Mouse (Mus musculus) embryonic facial prominence, embryonic 13.5 days (tissue): Measurements from ENCODE around the gene Ptf1a. TPM values are rescaled to one million over a fixed set of nuclear protein-coding genes. Genes with fewer than 3 reads are reported as not detected.

Experiments used
- ATAC-seq: fragments of 200-750 bp; cut with Nextera tagmentation; 2 replicates; pipeline ENCODE4 v1.8.0; 2017; ENCODE audit warnings: low read depth; ENCODE audit not compliant: insufficient number of reproducible peaks, insufficient read depth, low FRiP score, low TSS enrichment
- H3K27ac ChIP-seq: fragments of 300-500 bp; sonication (generic); 2 replicates; pipeline ENCODE4 v1.5.1; 2015; ENCODE audit warnings: moderate library complexity, mild to moderate bottlenecking, inconsistent platforms
- H3K27me3 ChIP-seq: fragments of 300-500 bp; sonication (generic); 2 replicates; pipeline ENCODE4 v1.6.1; 2015; ENCODE audit warnings: mild to moderate bottlenecking, inconsistent platforms
- H3K36me3 ChIP-seq: fragments of 300-500 bp; sonication (generic); 2 replicates; pipeline ENCODE4 v1.6.1; 2015; ENCODE audit warnings: mild to moderate bottlenecking, inconsistent platforms
- H3K4me1 ChIP-seq: fragments of 300-500 bp; sonication (generic); 2 replicates; pipeline ENCODE4 v1.6.1; 2015; ENCODE audit warnings: inconsistent platforms
- H3K4me2 ChIP-seq: fragments of 300-500 bp; sonication (generic); 2 replicates; pipeline ENCODE4 v1.6.1; 2015; ENCODE audit warnings: moderate library complexity, mild to moderate bottlenecking, inconsistent platforms
- H3K4me3 ChIP-seq: fragments of 300-500 bp; sonication (generic); 2 replicates; pipeline ENCODE4 v1.5.1; 2015; ENCODE audit warnings: mild to moderate bottlenecking, inconsistent platforms
- H3K9ac ChIP-seq: fragments of 300-500 bp; sonication (generic); 2 replicates; pipeline ENCODE4 v1.6.1; 2015; ENCODE audit warnings: mild to moderate bottlenecking, inconsistent platforms
- H3K9me3 ChIP-seq: fragments of 300-500 bp; sonication (generic); 2 replicates; pipeline ENCODE4 v1.6.1; 2016; ENCODE audit warnings: inconsistent platforms
- WGBS: fragments of 180-500 bp; shearing (Covaris S2); methylation state at CpG from one replicate; pipeline ENCODE4 v1.1.7; 2015; ENCODE audit warnings: mixed read lengths; 5-methylcytosine and 5-hydroxymethylcytosine counted together
- polyA plus RNA-seq: library from polyadenylated mRNA; unstranded; fragments of >200 nt; fragmentation: Nextera tagmentation; extraction: Ambion mirVana; gene quantifications from 2 replicates; pipeline ENCODE4 v1.2.1, GENCODE M21; 2015

The Ptf1a gene
- polyA plus RNA-seq, 1 experiment from 2014 or later: not detected

DNA sequence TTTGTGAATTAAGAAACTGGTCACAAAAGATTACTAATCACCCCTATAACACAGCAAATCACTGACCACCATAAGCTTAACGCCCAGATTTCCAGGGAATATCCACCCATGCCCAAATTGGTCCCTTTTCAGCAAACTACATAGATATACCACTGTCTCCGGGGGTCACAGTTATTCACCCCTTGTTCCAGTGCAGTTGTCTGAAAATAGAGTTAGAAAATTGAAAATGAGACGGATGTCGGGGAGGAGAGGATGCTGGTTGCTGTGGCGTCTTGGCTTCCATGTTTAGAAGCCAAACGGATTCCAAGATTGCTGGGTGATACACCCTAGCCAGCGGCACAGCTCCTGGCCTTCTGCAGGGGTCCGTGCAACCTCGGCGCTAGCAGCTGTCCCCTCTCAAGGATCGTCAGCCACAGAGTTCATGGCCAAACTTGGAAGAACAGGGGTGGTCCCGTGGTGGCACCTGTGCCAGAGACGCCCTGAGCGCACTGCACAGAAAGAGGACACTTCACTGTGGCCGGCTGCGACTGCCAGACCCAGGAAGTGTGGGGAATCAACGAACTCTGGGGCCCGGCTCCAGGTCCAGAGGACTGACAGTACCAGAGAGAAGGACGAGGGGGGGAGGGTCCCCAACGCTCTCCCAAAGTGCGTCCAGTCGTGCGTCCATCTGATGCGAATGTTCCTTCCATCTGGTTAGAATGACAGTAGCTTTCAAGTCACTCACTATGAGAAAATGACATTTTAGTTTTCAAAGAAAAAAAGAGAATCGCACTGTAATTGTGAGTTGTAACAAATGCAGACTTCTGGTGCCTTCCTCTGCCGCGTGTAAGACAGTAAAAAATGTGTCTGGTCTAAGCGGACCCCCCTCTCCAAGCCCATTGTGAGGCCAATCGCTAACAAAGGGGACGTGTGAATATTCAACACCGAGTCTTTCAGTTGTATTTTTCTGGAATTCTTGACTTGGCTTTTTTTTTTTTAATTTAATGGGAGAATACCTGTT is 15.5 kb upstream of the Ptf1a start:
- no peak overlapping the region for H3K4me3 ChIP-seq
- no peak for ATAC-seq
- WGBS: 3% methylated on average over 31 of the region's 31 CpGs
- H3K9ac ChIP-seq: no peak overlapping the region
- H3K9me3 ChIP-seq: no peaks in the 10 kb centered on the region
- H3K4me2 ChIP-seq: no peak overlapping the region
- peaks cover 20% of the 10 kb centered on the region for H3K4me1 ChIP-seq
- no peak overlapping the region for H3K27ac ChIP-seq
- H3K36me3 ChIP-seq: no peaks in the 10 kb centered on the region
- peaks cover 93% of the 10 kb centered on the region for H3K27me3 ChIP-seq

DNA sequence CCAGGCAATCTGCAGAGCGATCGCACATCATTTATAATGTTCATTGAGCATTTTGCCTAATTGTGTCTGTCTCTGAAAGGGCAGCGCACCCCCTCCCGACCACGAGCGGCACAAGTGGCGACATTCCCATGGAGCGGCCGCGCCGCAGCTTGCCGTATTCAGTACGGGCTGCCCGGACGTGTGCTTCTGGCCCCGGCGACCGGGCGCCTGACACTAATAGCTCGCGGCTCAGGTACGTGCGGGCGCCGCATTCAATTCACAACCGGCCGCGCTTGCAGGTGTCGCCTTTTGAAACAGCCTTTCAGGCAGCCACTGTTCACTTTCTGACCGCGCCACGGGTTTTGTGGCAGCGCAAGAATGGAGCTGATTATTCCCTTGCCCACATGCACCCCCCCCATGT is 14.7 kb upstream of the Ptf1a start:
- under 1% methylated on average over 33 of the region's 33 CpGs for WGBS
- H3K27ac ChIP-seq: no peak overlapping the region
- H3K36me3 ChIP-seq: no peaks in the 10 kb centered on the region
- H3K9me3 ChIP-seq: no peaks in the 10 kb centered on the region
- H3K27me3 ChIP-seq: peaks cover 93% of the 10 kb centered on the region
- H3K9ac ChIP-seq: no peak overlapping the region
- H3K4me3 ChIP-seq: peak overlapping the region; percentile 20; the same call in 1 of the 2 replicates
- peak overlapping the region; percentile 37 for H3K4me2 ChIP-seq
- peaks cover 20% of the 10 kb centered on the region for H3K4me1 ChIP-seq
- ATAC-seq: no peak

DNA sequence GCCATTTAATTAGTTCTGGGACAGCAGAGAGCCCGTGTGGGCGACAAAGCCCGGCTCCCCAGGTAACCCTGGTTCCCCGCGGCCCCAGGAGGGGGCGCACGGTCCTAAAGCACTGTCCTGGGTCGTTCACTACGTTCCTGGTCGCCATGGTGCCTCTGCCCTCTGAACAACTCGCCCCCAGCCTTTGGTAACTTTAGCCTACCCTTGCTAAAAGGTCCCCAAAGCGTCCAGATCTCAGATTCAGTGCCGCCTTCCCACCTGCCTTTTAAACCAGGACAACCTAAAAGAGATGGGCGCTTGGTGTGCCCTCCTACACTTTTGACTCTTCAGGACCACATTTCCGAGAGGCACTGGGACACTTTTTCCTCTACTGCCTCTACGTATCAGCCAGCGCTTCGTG is 14.3 kb upstream of the Ptf1a start:
- Histone ChIP-seq H3K4me3 (peak overlapping the region; percentile 20; the same call in 1 of the 2 replicates), H3K9me3 (no peaks in the 10 kb centered on the region), H3K4me2 (peak overlapping the region; percentile 37), H3K27me3 (peaks cover 96% of the 10 kb centered on the region), H3K9ac (no peak overlapping the region), H3K36me3 (no peaks in the 10 kb centered on the region), H3K4me1 (peaks cover 20% of the 10 kb centered on the region), H3K27ac (no peak overlapping the region)
- under 1% methylated on average over 18 of the region's 18 CpGs for WGBS
- ATAC-seq: no peak

DNA sequence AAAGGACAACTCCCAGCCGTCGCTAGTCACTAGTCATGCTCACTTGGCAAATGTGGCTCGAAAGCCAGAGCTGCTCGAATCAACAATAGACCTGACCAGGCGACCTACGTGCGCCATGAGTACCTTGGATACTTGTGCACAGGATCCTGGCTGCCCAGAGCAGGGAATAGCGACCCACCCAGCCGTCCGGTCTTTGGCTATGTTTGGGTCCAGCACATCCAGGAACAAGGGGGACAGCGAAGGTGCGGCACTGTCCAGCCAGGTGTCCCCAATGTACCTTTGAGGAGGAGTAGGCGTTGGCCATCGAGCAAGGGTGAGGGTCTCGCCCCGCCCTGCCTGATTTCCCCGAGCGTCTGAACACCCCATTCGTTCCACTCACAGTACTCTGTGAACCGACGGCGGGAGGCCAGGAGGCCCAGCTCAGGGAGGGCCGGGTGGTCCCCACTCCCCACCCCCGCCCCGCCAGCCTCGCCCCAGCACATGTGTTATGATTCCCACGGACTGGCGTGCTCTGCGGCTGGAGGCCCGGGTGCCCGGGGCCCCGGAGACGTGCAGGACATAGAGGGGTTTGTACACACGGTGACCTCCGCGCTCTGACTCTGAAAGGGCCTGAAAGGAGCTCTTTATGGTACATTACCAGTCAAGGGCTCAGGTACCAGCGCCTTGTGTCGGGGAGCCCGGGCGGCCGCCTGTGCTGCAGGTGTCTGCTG is 13.7 kb upstream of the Ptf1a start:
- ATAC-seq: no peak
- Histone ChIP-seq H3K27ac (no peak overlapping the region), H3K4me2 (peak overlapping the region; percentile 14; the same call in 1 of the 2 replicates), H3K9me3 (no peaks in the 10 kb centered on the region), H3K9ac (no peak overlapping the region), H3K36me3 (no peaks in the 10 kb centered on the region), H3K27me3 (peaks cover 95% of the 10 kb centered on the region), H3K4me1 (peaks cover 20% of the 10 kb centered on the region), H3K4me3 (peak overlapping the region; percentile 7; the same call in 1 of the 2 replicates)
- 1% methylated on average over 41 of the region's 41 CpGs for WGBS

DNA sequence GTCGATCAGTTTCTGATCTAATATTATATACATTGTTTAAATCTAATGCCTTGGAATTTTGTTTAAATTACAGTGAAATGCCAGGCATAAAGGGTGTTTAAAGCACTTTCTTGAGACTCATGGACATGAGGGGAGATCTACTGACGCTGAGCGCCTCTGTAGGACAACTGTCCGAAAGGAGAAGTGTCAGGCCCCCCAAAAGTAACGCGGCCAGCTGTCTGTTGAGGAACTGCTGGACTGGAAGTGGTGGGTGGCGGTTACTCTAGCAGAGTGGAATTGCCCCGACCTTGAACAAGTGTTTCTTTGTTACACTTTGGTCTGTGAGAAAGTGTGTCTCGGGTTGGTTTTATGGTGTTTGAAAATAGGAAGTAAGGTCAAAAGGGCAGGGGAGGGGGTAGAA is 1.1 kb upstream of the Ptf1a start:
- Histone ChIP-seq H3K9ac (no peak overlapping the region), H3K36me3 (no peaks in the 10 kb centered on the region), H3K27ac (no peak overlapping the region), H3K4me2 (no peak overlapping the region), H3K27me3 (peaks cover 94% of the 10 kb centered on the region), H3K4me1 (peaks cover 23% of the 10 kb centered on the region), H3K4me3 (no peak overlapping the region), H3K9me3 (no peaks in the 10 kb centered on the region)
- WGBS: 2% methylated on average over 9 of the region's 9 CpGs
- ATAC-seq: no peak

DNA sequence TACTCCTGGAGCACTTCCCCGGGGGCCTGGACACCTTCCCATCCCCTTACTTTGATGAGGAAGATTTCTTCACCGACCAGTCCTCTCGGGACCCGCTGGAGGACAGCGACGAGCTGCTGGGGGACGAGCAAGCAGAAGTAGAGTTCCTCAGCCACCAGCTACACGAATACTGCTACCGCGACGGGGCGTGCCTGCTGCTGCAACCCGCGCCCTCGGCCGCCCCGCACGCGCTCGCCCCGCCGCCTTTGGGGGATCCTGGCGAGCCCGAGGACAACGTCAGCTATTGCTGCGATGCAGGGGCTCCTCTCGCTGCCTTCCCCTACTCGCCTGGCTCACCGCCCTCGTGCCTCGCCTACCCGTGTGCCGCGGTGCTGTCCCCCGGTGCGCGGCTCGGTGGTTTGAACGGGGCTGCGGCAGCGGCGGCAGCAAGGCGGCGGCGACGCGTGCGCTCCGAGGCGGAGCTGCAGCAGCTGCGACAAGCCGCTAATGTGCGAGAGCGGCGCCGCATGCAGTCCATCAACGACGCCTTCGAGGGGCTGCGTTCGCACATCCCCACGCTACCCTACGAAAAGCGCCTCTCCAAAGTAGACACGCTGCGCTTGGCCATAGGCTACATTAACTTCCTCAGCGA is 523 bp downstream of the Ptf1a start:
- Histone ChIP-seq H3K36me3 (no peaks in the 10 kb centered on the region), H3K27me3 (peaks cover 98% of the 10 kb centered on the region), H3K4me1 (peaks cover 23% of the 10 kb centered on the region), H3K4me2 (peak overlapping the region; percentile 62), H3K4me3 (peak overlapping the region; percentile 38), H3K9ac (no peak overlapping the region), H3K9me3 (no peaks in the 10 kb centered on the region), H3K27ac (no peak overlapping the region)
- WGBS: under 1% methylated on average over 67 of the region's 67 CpGs
- ATAC-seq: no peak

DNA sequence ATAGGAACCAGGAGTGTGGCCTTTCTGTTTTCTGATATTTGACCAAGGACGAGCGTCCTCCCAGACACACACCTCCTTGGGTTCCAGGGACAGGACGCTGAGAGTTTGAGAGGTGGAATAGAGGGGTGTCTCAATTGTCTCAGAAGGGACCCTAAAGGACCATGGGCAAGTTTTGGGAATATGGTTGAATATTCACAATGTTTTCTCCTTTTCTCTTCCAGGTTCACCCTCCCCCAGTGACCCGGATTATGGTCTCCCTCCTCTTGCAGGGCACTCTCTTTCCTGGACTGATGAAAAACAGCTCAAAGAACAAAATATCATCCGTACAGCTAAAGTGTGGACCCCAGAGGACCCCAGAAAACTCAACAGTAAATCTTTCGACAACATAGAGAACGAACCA is 1.3 kb downstream of the Ptf1a start:
- H3K4me3 ChIP-seq: no peak overlapping the region
- H3K27ac ChIP-seq: no peak overlapping the region
- H3K9ac ChIP-seq: no peak overlapping the region
- H3K36me3 ChIP-seq: no peaks in the 10 kb centered on the region
- H3K4me1 ChIP-seq: peaks cover 23% of the 10 kb centered on the region
- no peaks in the 10 kb centered on the region for H3K9me3 ChIP-seq
- peaks cover 98% of the 10 kb centered on the region for H3K27me3 ChIP-seq
- WGBS: 3% methylated on average over 7 of the region's 7 CpGs
- no peak for ATAC-seq
- no peak overlapping the region for H3K4me2 ChIP-seq

DNA sequence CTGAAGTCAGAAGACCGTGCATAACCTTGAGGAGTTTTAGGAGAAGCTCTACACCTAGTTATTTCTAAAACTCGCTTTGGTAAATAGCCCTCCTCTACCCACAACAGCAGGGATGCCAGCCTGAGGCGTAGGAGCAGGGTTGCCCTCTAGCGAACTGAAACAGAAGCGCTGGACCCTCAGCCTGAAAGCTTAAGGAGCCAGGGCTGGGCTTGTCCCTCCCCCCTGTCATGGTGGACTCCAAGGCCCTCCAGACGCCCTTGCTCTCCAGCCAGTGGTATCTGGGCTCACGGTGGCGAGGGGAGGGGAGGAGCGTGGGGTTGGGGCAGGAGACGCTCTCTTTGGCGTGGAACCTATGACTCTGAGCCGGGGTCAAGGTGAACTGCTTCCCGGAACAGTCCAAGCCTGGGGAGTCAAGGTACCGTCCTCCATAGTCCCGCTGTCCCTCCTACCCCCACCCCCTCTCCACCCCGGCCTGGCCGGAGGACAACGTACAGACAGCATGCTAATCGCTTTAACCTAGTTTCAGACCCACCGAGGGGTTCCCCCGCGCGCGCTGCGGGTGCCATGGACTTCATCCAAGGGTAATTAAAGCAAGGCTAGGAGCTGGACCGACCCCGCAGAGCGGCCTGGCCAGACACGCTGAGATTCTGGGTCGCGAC is 2.7 kb downstream of the Ptf1a start:
- Histone ChIP-seq H3K36me3 (no peaks in the 10 kb centered on the region), H3K9ac (no peak overlapping the region), H3K27me3 (peaks cover 98% of the 10 kb centered on the region), H3K9me3 (no peaks in the 10 kb centered on the region), H3K4me3 (peak overlapping the region; percentile 20), H3K27ac (no peak overlapping the region), H3K4me1 (peaks cover 23% of the 10 kb centered on the region), H3K4me2 (peak overlapping the region; percentile 37)
- WGBS: under 1% methylated on average over 31 of the region's 31 CpGs
- no peak for ATAC-seq

DNA sequence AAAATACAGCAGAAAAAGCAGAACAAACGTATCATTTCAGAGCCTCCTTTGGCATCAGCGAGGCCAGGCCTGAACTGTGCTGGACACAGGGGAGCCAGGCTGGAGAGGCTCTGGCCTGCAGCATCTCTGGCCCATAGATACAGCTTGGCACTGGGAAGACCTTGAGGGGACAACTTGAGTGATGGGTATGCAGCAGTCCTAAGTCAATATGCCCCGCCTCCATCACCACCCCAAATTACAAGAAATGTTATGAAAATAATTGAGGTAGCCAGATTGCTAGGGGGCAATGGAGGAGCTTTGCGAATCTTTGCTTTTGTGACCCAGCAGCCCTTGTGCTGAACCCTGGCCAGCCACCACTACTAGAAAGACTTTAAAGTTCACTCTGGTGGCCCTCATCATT is 3.8 kb downstream of the Ptf1a start:
- Histone ChIP-seq H3K4me1 (peaks cover 23% of the 10 kb centered on the region), H3K9ac (no peak overlapping the region), H3K27ac (no peak overlapping the region), H3K27me3 (peaks cover 98% of the 10 kb centered on the region), H3K9me3 (no peaks in the 10 kb centered on the region), H3K4me2 (no peak overlapping the region), H3K4me3 (no peak overlapping the region), H3K36me3 (no peaks in the 10 kb centered on the region)
- WGBS: 17% methylated on average over 4 of the region's 4 CpGs
- no peak for ATAC-seq

DNA sequence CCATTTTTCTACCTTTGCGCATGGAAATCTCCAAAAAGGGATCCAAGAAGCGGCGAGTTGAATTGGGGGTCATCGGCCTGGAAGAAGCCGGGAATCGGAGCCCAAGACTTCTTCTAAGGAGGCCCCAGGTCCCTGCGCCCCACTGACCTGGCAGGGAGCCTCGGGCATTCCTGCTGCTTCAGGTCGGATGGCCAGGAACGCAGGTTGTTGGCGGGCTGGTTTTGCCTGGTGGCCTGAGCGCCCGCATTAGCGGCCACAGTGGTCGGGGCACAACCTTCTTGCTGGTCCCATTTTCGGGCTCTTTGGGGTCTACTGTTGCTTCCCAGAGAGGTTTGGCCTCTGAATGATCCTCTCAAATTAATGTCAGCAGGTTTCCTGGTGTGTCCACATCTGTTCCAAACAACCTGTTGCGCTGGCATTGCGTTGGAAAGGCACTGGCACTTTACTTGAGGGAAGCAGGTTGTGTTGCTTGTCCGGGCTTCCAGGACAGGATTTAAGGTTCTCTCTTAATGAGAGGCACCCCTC is 7.1 kb downstream of the Ptf1a start:
- 0 out of 2 replicates have a peak overlapping the region, but pooled peaks have one; percentile 26 for H3K4me2 ChIP-seq
- H3K4me1 ChIP-seq: peaks cover 10% of the 10 kb centered on the region
- no peak for ATAC-seq
- no peak overlapping the region for H3K4me3 ChIP-seq
- no peaks in the 10 kb centered on the region for H3K36me3 ChIP-seq
- under 1% methylated on average over 19 of the region's 19 CpGs for WGBS
- H3K9ac ChIP-seq: no peak overlapping the region
- H3K27ac ChIP-seq: no peak overlapping the region
- no peaks in the 10 kb centered on the region for H3K9me3 ChIP-seq
- H3K27me3 ChIP-seq: peaks cover 100% of the 10 kb centered on the region

DNA sequence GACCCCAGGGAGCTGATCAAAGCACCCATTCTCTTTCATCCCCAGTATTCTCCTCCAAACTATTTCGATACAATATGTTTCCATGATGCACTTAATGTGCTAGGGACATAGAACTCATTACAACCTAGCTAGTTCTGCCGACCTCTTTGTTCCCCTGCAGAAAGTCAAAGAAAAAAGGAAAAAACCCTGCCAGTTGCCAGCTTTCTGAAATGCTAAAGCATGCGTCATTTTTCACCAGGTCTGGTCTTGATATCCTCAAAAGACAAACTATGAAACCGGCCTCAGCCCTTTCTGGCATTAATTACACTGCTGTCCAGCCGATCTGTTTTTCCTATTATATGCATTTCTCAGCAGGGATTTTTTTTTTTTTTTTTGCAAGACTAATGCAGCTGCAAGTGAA is 9.8 kb downstream of the Ptf1a start:
- Histone ChIP-seq H3K4me1 (peaks cover 4% of the 10 kb centered on the region), H3K36me3 (no peaks in the 10 kb centered on the region), H3K9me3 (no peaks in the 10 kb centered on the region), H3K4me3 (no peak overlapping the region), H3K4me2 (no peak overlapping the region), H3K27ac (no peak overlapping the region), H3K27me3 (peaks cover 89% of the 10 kb centered on the region), H3K9ac (no peak overlapping the region)
- 1% methylated on average over 5 of the region's 5 CpGs for WGBS
- no peak for ATAC-seq
